In genomic region chr1:133265114-133265766, GRCm38 (mm10) we compare ENCODE assay signal across 11 mouse cellular contexts. TPM values are rescaled to one million over a fixed set of nuclear protein-coding genes. Genes with fewer than 3 reads are reported as not detected.
DNase-seq lines count a peak whose midpoint lies in the region; ATAC-seq and TF ChIP-seq lines count a peak whose summit lies in the region.
"Had no signal": no experiment of that assay in that cellular context is flagged by ENCODE, and none has a peak within 500 bp of the region (broad histone marks: within the 10 kb centered on the region; RNA-seq: fewer than 3 reads in every experiment).

No protein-coding gene starts in this region.

- ATAC-seq in stomach, embryonic 16.5 days (ENCODE audit: insufficient read depth, low FRiP score) = peak; percentile 81

- H3K27me3 ChIP-seq in stomach, embryonic 16.5 days (ENCODE audit: control insufficient read depth, insufficient read depth, low read length) = no peaks in the 10 kb centered on the region
- H3K27me3 ChIP-seq: neural tube, embryonic 12.5 days had no signal

- no peak for TF ChIP-seq POLR2A in brain, embryonic 14.5 days (IDR thresholded peaks at IDR 0.05; ENCODE audit: borderline replicate concordance, extremely low read depth, insufficient read depth, insufficient read length, poor library complexity, severe bottlenecking)

- 0 out of 2 replicates have a peak, but pooled peaks have one; percentile 8 for TF ChIP-seq CTCF in brain, embryonic 14.5 days (IDR thresholded peaks at IDR 0.05; ENCODE audit: borderline replicate concordance, extremely low read depth, insufficient read depth, insufficient read length)

- H3K9ac ChIP-seq in stomach, embryonic 16.5 days (ENCODE audit: low read length) = no peak overlapping the region
- H3K9ac ChIP-seq: neural tube, embryonic 12.5 days had no signal

- 31% methylated on average over 11 of the region's 11 CpGs for WGBS in stomach, embryonic 16.5 days

- H3K27ac ChIP-seq in stomach, embryonic 16.5 days (ENCODE audit: low read length) = peak overlapping the region; percentile 64
- H3K27ac ChIP-seq: neural tube, embryonic 12.5 days had no signal

- no peak overlapping the region for H3K4me3 ChIP-seq in stomach, embryonic 16.5 days (replicated peaks; ENCODE audit: low read length)
- H3K4me3 ChIP-seq: neural tube, embryonic 12.5 days had no signal

- peaks cover 4% of the 10 kb centered on the region for H3K36me3 ChIP-seq in stomach, embryonic 16.5 days (ENCODE audit: control insufficient read depth, insufficient read depth, low read length)

- H3K4me2 ChIP-seq in stomach, embryonic 16.5 days (ENCODE audit: low read depth, low read length) = no peak overlapping the region
- H3K4me2 ChIP-seq: neural tube, embryonic 12.5 days had no signal

- no peaks in the 10 kb centered on the region for H3K9me3 ChIP-seq in stomach, embryonic 16.5 days (replicated peaks; ENCODE audit: control insufficient read depth, low read length)
- H3K9me3 ChIP-seq: neural tube, embryonic 12.5 days had no signal

- peak; percentile 28 for DNase-seq in thymus, postnatal 4 days
- DNase-seq in thymus, postnatal 10 days (ENCODE audit: low spot score in 2 of 2) = no peak
- DNase-seq in brain, embryonic 14.5 days (ENCODE audit: low read depth) = no peak
- DNase-seq in kidney, postnatal 14 days = peak; percentile 83
- no peak for DNase-seq in cerebellum, postnatal 4 days (ENCODE audit: low spot score in 2 of 2)
- no peak for DNase-seq in heart, adult 11 months
- no peak for DNase-seq in ovary, adult 18-20 months (ENCODE audit: low spot score)

- peaks cover 16% of the 10 kb centered on the region; the same call in 1 of the 2 replicates for H3K4me1 ChIP-seq in stomach, embryonic 16.5 days (ENCODE audit: control insufficient read depth, insufficient read depth, low read length)

RNA-seq across cellular contexts. Expression of gene Golt1a, which starts 44.4 kb away (rescaled TPM):
- 0.04 TPM in 1 of 2 replicates, not detected in the other for polyA plus RNA-seq in brain, embryonic 14.5 days (2012; rRNA removed)
- 8.2 and 8.7 TPM in 2 replicates for polyA plus RNA-seq in stomach, embryonic 16.5 days (2015; fragmentation: Nextera tagmentation; extraction: Ambion mirVana)
- polyA plus RNA-seq: heart, embryonic 16.5 days; limb, embryonic 11.5 days; neural tube, embryonic 12.5 days had no signal

RNA-seq across cellular contexts. Expression of gene Kiss1, which starts 56.4 kb away (rescaled TPM):
- not detected in 2 replicates for polyA plus RNA-seq in brain, embryonic 14.5 days (2012; rRNA removed)
- not detected in 2 replicates for polyA plus RNA-seq in stomach, embryonic 16.5 days (2015; fragmentation: Nextera tagmentation; extraction: Ambion mirVana)
- polyA plus RNA-seq: heart, embryonic 16.5 days; limb, embryonic 11.5 days; neural tube, embryonic 12.5 days had no signal

Comparison
In these comparisons a context has a peak if more than half of its experiments do, and no peak if none do; other contexts are left out.
1. DNase-seq: peak in thymus, postnatal 4 days (single experiment) and kidney, postnatal 14 days (single experiment); none in thymus, postnatal 10 days (0 of 2), brain, embryonic 14.5 days (single experiment), cerebellum, postnatal 4 days (0 of 2), heart, adult 11 months (single experiment) and ovary, adult 18-20 months (single experiment).